In genomic region chr8:119426069-119426735, GRCm38 (mm10) we compare ENCODE assay signal across 8 mouse cellular contexts. TPM values are rescaled to one million over a fixed set of nuclear protein-coding genes. Genes with fewer than 3 reads are reported as not detected.
DNase-seq lines count a peak whose midpoint lies in the region; ATAC-seq lines count a peak whose summit lies in the region.

No protein-coding gene starts in this region.

- H3K4me2 ChIP-seq in intestine, embryonic 16.5 days (ENCODE audit: low read depth, low read length), result no peak overlapping the region

- peaks cover 69% of the 10 kb centered on the region for H3K27me3 ChIP-seq in megakaryocyte, embryonic 14.5 days (replicated peaks)
- no peaks in the 10 kb centered on the region for H3K27me3 ChIP-seq in intestine, embryonic 16.5 days (replicated peaks; ENCODE audit: control insufficient read depth, insufficient read depth, low read length)

- H3K4me3 ChIP-seq in megakaryocyte, embryonic 14.5 days (replicated peaks), result peak overlapping the region; percentile 86
- H3K4me3 ChIP-seq in intestine, embryonic 16.5 days (ENCODE audit: low read length), result no peak overlapping the region
- peak overlapping the region; percentile 54 for H3K4me3 ChIP-seq in macrophage (ENCODE audit: inconsistent target)

- H3K9me3 ChIP-seq in megakaryocyte, embryonic 14.5 days, result no peaks in the 10 kb centered on the region
- H3K9me3 ChIP-seq in intestine, embryonic 16.5 days (ENCODE audit: control insufficient read depth, low read length), result no peaks in the 10 kb centered on the region

- ATAC-seq in megakaryocyte, adult 5-6 weeks (ENCODE audit: poor library complexity, severe bottlenecking), result no peak
- peak; percentile 21; the same call in 1 of the 2 replicates for ATAC-seq in intestine, embryonic 16.5 days

- H3K27ac ChIP-seq in intestine, embryonic 16.5 days (ENCODE audit: low read length), result peak overlapping the region; percentile 23
- peak overlapping the region; percentile 100 for H3K27ac ChIP-seq in macrophage

- intact Hi-C loops in left cerebral cortex, postnatal 4 days (cut with DNase I), result no loop called here

- DNase-seq in adrenal gland, adult 2 months, result peak; percentile 83
- no peak for DNase-seq in adrenal gland, adult 8-10 months
- DNase-seq in cerebellum, adult 11-12 months, result no peak
- DNase-seq in left cerebral cortex, postnatal 4 days, result no peak

- no peak overlapping the region for H3K9ac ChIP-seq in intestine, embryonic 16.5 days (ENCODE audit: low read depth, low read length)

- 79% methylated on average over 6 of the region's 6 CpGs for WGBS in intestine, embryonic 16.5 days
- 23% methylated on average over 6 of the region's 6 CpGs for WGBS in macrophage (ENCODE audit: missing documents)

- peaks cover 81% of the 10 kb centered on the region for H3K4me1 ChIP-seq in megakaryocyte, embryonic 14.5 days
- H3K4me1 ChIP-seq in intestine, embryonic 16.5 days (ENCODE audit: control insufficient read depth, insufficient read depth, low read length), result peaks cover 21% of the 10 kb centered on the region

- no peaks in the 10 kb centered on the region for H3K79me2 ChIP-seq in macrophage (ENCODE audit: inconsistent target)

- H3K36me3 ChIP-seq in megakaryocyte, embryonic 14.5 days (replicated peaks; ENCODE audit: low read length), result no peaks in the 10 kb centered on the region
- H3K36me3 ChIP-seq in intestine, embryonic 16.5 days (ENCODE audit: control insufficient read depth, insufficient read depth, low read length), result no peaks in the 10 kb centered on the region
- no peaks in the 10 kb centered on the region for H3K36me3 ChIP-seq in macrophage (ENCODE audit: inconsistent target)

RNA-seq across cellular contexts. Expression of gene Osgin1, which starts 7.7 kb away (rescaled TPM):
- total RNA-seq in adrenal gland, adult 2 months (2021), result 100 to 1,000 TPM; 123 to 166 TPM
- 266 and 274 TPM in 2 replicates for polyA plus RNA-seq in adrenal gland, adult 2 months (2012; rRNA removed)
- total RNA-seq in adrenal gland, adult 8-10 months (2022), result 100 to 1,000 TPM in 3 of 4 experiments, 10 to 100 TPM in 1; 77.7 to 149 (median 123) TPM
- 6.3 and 11.2 TPM in 2 replicates for polyA plus RNA-seq in megakaryocyte, embryonic 14.5 days (2012; ENCODE audit: insufficient read depth, low replicate concordance)
- 6.1 and 6.4 TPM in 2 replicates for total RNA-seq in megakaryocyte, adult 5-6 weeks (2015)
- total RNA-seq in megakaryocyte, adult 5-6 weeks (2017), result 2.5 and 5.7 TPM in 2 replicates
- 8.0 and 9.2 TPM in 2 replicates for polyA plus RNA-seq in intestine, embryonic 16.5 days (2015; fragmentation: Nextera tagmentation; extraction: Ambion mirVana)
- 10 to 100 TPM in 24 of 26 experiments, 1 to 10 TPM in 2; 3.0 to 62.0 (median 39.3) TPM for total RNA-seq in macrophage (2018; cell fraction: chromatin; rRNA removed)
- total RNA-seq in macrophage (2018; cell fraction: cytosol; rRNA removed), result 10 to 100 TPM in 23 of 26 experiments, 1 to 10 TPM in 3; 4.5 to 22.9 (median 16.5) TPM
- 10 to 100 TPM in 23 of 26 experiments, 1 to 10 TPM in 3; 3.7 to 61.7 (median 25.9) TPM for total RNA-seq in macrophage (2018; cell fraction: nucleus; rRNA removed)
- polyA plus RNA-seq in macrophage (2018), result 17.6 to 31.1 TPM (median 18.4 TPM) in 3 replicates
- total RNA-seq in left cerebral cortex, postnatal 4 days (2021), result under 1 TPM in 1 of 2 experiments, not detected in 1; 0.30 TPM

RNA-seq across cellular contexts. Expression of gene Necab2, which starts 20.3 kb away (rescaled TPM):
- 1 to 10 TPM; 6.5 to 8.2 TPM for total RNA-seq in adrenal gland, adult 2 months (2021)
- polyA plus RNA-seq in adrenal gland, adult 2 months (2012; rRNA removed), result 6.8 and 8.4 TPM in 2 replicates
- 10 to 100 TPM in 3 of 4 experiments, 1 to 10 TPM in 1; 9.9 to 13.7 (median 11.9) TPM for total RNA-seq in adrenal gland, adult 8-10 months (2022)
- not detected in 2 replicates for polyA plus RNA-seq in megakaryocyte, embryonic 14.5 days (2012; ENCODE audit: insufficient read depth, low replicate concordance)
- not detected in 2 replicates for total RNA-seq in megakaryocyte, adult 5-6 weeks (2015)
- total RNA-seq in megakaryocyte, adult 5-6 weeks (2017), result not detected in 2 replicates
- 1.3 and 1.6 TPM in 2 replicates for polyA plus RNA-seq in intestine, embryonic 16.5 days (2015; fragmentation: Nextera tagmentation; extraction: Ambion mirVana)
- total RNA-seq in macrophage (2018; cell fraction: chromatin; rRNA removed), result under 1 TPM in 1 of 26 experiments, not detected in 25; 0.41 TPM
- total RNA-seq in macrophage (2018; cell fraction: cytosol; rRNA removed), result not detected
- not detected for total RNA-seq in macrophage (2018; cell fraction: nucleus; rRNA removed)
- not detected in 3 replicates for polyA plus RNA-seq in macrophage (2018)
- total RNA-seq in left cerebral cortex, postnatal 4 days (2021), result 10 to 100 TPM; 35.9 to 48.5 TPM

RNA-seq across cellular contexts. Expression of gene Mlycd, which starts 31.5 kb away (rescaled TPM):
- 10 to 100 TPM; 41.8 to 69.4 TPM for total RNA-seq in adrenal gland, adult 2 months (2021)
- polyA plus RNA-seq in adrenal gland, adult 2 months (2012; rRNA removed), result 110 and 118 TPM in 2 replicates
- 10 to 100 TPM; 46.6 to 60.5 (median 54.6) TPM for total RNA-seq in adrenal gland, adult 8-10 months (2022)
- 25.3 and 39.1 TPM in 2 replicates for polyA plus RNA-seq in megakaryocyte, embryonic 14.5 days (2012; ENCODE audit: insufficient read depth, low replicate concordance)
- total RNA-seq in megakaryocyte, adult 5-6 weeks (2015), result 5.4 and 6.5 TPM in 2 replicates
- total RNA-seq in megakaryocyte, adult 5-6 weeks (2017), result 5.7 and 7.5 TPM in 2 replicates
- 20.6 and 22.7 TPM in 2 replicates for polyA plus RNA-seq in intestine, embryonic 16.5 days (2015; fragmentation: Nextera tagmentation; extraction: Ambion mirVana)
- 10 to 100 TPM in 12 of 26 experiments, 1 to 10 TPM in 14; 2.2 to 30.0 (median 9.5) TPM for total RNA-seq in macrophage (2018; cell fraction: chromatin; rRNA removed)
- total RNA-seq in macrophage (2018; cell fraction: cytosol; rRNA removed), result 10 to 100 TPM in 16 of 26 experiments, 1 to 10 TPM in 10; 3.4 to 17.0 (median 10.6) TPM
- total RNA-seq in macrophage (2018; cell fraction: nucleus; rRNA removed), result 10 to 100 TPM in 9 of 26 experiments, 1 to 10 TPM in 17; 3.6 to 18.8 (median 7.4) TPM
- polyA plus RNA-seq in macrophage (2018), result 9.4 to 13.4 TPM (median 12.3 TPM) in 3 replicates
- total RNA-seq in left cerebral cortex, postnatal 4 days (2021), result 10 to 100 TPM; 19.3 to 21.5 TPM

Comparison
In these comparisons a context has a peak if more than half of its experiments do, and no peak if none do; other contexts are left out.
1. RNA of gene Osgin1, which starts 7.7 kb away (total RNA-seq): 123 to 166 TPM in adrenal gland, adult 2 months and 77.7 to 149 TPM in adrenal gland, adult 8-10 months; 2.5 to 6.4 TPM in megakaryocyte, adult 5-6 weeks and 0.30 TPM in left cerebral cortex, postnatal 4 days; every median in the first group is over 10 times any median in the second.
2. RNA of gene Necab2, which starts 20.3 kb away (total RNA-seq): 35.9 to 48.5 TPM in left cerebral cortex, postnatal 4 days, 9.9 to 13.7 TPM in adrenal gland, adult 8-10 months and 6.5 to 8.2 TPM in adrenal gland, adult 2 months; not detected in megakaryocyte, adult 5-6 weeks; every median in the first group is over 4 times any median in the second.